Mouse (Mus musculus): ENCODE measurements around the gene Dhx32.

DNA sequence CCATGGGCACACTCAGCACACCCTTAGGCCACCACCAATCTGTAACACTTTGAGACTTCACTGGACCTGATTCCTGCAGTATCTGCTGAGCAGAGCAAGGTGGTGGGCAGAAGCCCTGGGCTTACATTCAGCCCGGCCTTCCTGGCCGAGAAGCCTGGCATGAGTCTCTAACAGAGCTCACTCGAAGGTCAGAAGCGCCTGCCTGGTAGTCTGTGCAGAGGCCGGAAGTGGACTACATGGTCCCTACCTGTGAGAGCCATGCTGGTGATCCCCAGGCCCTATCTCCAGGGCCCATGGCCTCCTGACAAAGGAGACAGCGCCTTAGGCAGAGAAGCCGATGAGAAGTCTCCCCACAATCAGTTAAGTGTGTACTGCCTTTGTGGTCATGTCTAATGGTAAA, 81.2 kb downstream of the Dhx32 start:
- TF ChIP-seq POLR2A (IDR thresholded peaks at IDR 0.05; ENCODE audit: borderline replicate concordance, control insufficient read depth, low read depth, low read length) (no peak), CTCF (IDR thresholded peaks at IDR 0.05; ENCODE audit: control insufficient read depth, insufficient read depth, low read length) (no peak)

Measured in bone marrow, adult 2 months (tissue).